Mouse (Mus musculus): ENCODE results near the gene Lrrc43.

Gene Lrrc43

DNA sequence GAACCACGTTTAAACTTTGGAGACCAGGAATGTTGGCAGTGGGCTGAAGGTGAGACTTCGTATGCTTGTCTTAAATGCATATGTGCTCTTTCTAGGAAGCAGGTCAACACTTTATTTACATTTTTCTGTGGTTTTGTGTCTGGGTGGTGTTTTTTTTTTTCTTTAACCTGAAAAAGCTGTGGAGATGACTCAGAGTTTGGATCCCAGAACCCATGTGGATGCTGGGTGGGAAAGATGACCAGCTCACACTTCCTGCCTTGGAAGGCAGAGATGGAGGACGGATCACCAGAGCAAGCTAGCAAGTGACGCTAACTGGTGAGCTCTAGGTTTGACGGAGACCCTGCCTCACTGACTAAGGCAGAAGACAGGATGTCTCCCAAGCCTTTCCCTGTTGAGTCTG, 25.8 kb downstream of the Lrrc43 start:
- DNase-seq (ENCODE audit: low read depth, low spot score), result no peak

DNA sequence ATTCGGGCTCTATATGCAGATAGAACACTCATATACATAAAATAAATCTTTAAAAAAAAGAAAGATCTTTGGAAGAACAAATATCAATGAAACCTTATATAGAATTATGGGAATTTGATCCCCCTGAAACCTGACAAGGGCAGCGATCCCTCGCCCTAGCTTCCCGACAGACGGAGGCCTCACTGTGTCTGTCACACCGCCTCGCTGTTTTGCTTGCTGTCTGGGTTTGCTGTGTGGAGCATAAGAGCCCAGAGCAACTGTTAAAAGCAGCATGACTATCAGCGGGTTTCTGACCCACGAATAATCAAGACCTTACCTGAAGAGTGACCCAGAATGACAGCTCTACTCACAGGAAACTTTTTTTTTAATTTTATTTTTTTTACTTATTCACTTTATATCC, 31.6 kb downstream of the Lrrc43 start:
- DNase-seq (ENCODE audit: low read depth, low spot score), result no peak

DNA sequence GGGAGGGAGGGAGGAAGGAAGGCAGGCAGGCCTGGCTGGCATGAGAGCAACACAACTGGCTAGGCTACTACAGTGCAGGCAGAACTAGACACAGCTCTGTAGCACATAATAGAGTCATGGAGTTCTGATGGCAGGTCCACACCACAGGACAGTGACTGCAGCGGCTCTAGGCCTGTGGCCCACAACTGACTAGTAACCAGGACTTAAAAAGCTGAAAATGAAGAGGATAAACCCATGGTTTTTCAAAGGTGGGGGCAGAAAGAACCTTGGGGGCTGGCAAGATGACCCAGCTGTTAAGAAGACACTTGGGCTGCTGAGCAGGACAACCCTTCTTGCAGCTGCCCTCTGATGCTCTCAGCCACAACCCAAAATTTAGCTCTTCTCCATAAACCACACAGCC, 32.5 kb downstream of the Lrrc43 start:
- no peak for DNase-seq (ENCODE audit: low read depth, low spot score)

DNA sequence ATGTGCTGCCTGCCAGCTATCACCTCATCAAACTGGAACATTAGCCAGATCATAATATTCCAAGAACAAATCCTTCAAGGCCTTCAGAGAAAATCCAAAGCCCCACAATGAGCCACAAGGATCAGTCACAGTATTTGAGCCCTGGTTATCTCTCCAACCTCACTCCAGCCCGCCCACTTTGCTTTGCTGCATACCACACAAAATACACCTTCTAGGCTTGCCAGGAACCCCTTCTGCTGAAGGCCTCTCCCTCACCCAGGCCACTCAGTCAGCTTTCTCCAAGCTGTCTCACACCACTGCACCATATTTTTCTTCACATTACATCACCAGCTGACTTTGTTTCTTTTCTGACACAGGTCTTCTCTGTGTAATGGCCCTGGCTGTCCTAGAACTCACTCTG, 33.1 kb downstream of the Lrrc43 start:
- DNase-seq (ENCODE audit: low read depth, low spot score), result no peak

DNA sequence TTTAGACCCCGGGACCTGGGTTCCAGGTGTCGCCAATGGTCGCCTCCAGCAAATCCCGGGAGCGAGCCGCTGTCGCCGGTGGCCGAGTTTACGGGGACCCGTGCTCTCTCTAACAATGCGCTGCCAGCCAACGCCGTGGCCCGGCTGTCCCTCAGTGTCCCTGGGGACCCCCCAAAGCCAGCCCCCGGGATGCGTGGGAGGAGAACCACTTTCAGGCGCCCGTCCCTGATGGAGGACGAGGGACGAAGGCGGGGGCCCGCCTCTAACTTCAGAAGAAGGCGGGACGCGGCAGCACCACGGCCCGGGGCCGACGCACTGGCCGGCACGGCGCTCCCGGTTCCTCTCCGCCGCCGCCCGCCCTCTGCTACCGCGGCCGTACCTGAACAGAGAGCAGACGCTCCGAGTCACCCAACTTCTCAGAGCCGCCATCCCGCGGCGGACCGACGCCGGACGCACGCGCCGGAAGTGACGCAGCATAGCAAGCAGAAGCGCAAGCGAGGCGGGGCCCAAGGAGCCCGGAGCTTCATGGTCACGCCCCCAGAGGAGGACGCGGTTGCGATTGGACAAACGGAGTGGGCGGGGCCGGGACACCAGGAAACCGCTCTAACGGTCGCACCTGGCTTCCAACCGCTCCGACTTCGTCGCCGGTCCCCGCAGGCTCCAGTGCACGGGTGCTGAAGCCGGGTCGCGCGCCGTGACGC, 34.7 kb downstream of the Lrrc43 start, which contains the start of gene Diablo:
Gene Diablo, minus strand, starts transcription at position 485 of the 701 bp plus-strand sequence.
- DNase-seq (ENCODE audit: low read depth, low spot score), result peak; percentile 100

DNA sequence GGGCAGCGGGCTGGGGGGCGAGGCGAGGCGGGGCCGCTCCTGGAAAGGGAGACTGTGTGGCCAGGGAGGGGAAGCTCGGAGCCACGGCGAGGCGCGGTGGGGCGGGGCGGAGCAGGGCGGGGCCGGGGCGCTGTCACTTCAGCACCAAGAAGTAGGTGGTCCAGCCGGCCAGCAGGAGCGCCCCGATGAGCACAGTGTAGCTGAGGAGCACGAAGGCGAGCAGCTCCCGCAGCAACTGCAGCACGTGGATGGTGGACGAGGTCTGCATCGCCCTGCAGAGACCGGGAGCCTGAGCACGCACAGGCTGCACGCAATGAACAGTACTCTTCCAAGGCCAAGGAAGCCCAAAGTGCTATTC, 35.3 kb downstream of the Lrrc43 start:
- DNase-seq (ENCODE audit: low read depth, low spot score), result no peak

DNA sequence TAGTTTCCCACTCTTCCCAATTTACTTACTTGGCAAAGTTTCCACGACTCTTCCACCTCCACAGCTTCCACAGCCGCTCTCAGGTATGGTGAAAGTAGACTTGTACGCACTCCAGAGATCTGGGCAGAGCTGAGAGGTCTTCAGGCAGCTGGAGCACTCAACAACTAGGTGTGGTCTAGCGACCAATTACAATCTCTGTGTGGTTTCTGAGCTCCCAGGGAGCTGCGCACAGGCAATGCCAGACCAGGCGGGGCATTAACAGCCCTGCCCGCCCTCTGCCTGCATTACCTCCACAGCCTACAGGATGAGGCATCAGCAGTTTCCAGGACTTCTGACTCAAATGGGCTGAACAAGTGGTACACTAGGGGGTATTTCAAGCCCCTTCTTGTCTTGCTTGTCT, 36.2 kb downstream of the Lrrc43 start, which contains the start of gene Gm49027:
Gene Gm49027, minus strand, starts transcription at position 208 of the 400 bp plus-strand sequence.
- DNase-seq (ENCODE audit: low read depth, low spot score), result no peak

DNA sequence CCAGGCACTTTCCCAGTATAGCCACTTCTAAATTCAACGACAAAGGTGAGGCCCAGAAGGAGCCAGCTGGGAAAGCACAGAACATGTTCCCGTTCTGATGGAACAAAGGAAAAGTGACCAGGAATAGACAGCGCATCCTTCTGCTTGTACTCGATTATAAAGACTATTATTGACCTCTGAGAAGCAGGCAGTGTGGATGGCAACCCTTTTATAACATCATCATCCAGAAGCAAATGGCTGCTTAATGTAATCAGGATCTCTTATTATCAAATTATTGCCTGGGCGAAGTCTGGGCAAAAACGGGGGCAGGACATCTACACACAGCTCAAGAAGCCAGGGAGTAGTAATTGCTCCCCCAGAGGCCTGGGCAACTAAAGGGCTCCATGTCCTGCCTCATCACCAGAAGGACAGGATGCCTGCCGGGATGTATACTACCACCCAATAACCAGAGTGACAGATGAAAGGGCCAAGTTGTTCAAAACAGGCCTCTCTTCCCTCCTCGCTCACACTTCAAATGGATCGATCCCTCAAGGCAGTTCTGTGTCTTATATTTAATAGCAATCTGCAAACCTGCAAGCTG, 36.9 kb downstream of the Lrrc43 start:
- DNase-seq (ENCODE audit: low read depth, low spot score), result no peak

DNA sequence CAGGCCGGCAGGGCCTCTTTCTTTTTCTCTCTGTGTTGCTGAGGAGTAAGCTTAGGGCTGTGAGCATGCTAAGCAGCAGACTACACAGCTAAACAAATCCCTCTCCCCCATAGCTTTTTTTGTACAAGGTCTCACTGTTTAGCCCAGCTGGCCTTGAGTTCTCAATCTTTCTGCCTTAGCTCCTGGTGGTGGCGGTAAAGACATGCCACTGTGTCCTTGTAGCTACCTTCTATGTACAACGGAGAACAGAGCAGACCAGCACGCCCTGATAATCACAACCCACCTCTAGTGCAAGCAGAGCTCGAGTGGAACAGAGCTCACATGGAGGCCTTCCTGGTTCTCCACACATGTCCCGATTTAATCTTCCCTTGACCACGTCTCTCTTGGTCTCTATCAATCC, 39.5 kb downstream of the Lrrc43 start:
- DNase-seq (ENCODE audit: low read depth, low spot score), result no peak

DNA sequence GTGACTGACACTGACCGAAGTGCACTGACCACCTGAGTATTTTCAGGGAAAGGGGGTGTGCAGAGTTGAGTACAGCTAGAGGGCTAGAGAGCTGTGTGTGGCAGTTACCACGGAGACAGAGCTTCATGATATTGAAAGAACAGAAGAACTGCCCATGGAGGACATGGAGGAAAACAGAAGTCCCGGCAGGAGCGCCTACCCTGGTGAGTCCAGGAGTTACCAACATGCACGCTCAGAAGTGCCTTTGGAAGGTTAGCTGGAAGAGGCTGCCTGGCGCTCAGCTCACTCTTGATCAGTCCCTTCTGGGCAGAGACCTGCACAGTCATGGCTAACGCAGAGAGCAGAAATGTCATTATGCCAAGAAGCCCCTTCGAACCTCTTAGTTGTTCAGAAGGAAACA, 41.0 kb downstream of the Lrrc43 start:
- no peak for DNase-seq (ENCODE audit: low read depth, low spot score)

DNA sequence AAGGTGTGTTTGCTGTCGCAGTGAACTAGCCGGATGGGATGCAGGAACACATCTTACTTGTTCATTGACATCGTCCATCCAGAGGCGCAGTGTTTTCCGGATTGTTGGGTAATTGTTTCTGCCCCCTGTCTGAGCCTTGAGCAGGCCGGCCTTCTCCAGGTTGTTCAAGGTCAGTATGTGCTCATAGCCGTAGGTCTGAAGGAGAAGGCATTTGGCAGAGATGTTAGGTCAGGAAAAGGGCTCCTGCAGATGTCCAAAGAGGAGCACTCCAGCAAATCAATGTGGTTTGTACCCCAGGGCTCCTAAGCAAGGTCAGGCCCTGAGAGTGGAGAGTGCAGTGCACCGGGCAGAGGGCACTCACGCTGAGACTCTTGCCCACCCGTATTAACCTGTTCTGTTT, 44.7 kb downstream of the Lrrc43 start:
- DNase-seq (ENCODE audit: low read depth, low spot score), result no peak

DNA sequence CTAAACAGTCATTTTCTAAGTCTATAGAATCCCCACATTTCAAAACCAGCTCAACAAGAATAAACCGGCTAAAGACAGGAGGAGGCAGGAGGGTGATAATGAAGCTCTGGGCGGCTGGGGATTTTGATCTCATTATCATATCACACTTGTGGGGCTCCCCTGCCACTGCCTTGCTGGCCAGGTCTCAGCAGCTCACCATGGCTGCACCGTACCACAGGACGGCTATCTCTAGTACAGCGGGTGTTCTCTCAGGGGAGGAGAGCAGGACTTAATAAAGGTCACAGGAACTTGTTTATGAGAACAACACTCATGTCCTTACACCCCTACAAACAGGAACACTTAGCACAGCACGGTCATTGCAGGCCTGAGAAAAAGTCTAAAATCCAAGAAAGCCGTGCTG, 66.6 kb downstream of the Lrrc43 start:
- DNase-seq (ENCODE audit: low read depth, low spot score), result no peak

DNA sequence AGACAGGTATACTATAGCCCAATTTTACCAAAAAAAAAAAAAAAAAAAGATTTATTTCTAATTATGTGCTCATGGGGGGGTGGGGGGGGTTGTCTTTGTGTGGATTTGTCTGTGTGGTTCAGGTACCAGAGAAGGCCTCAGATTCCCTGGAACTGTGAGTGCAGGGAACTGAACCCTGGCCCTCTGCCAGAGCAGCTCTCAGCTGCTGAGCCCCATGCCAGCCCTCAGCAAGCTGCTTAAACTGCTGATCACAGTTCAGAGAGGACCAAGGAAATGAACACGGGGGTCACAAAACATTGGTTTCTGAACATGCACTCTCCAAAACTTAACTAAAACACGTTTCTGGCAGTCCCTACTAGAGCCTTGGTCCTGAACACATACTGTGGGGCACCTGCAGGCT, 67.3 kb downstream of the Lrrc43 start:
- DNase-seq (ENCODE audit: low read depth, low spot score), result no peak

Data from A20 (cell line).